Mouse (Mus musculus): ENCODE results near the gene Tmem33. TPM values are rescaled to one million over a fixed set of nuclear protein-coding genes. Genes with fewer than 3 reads are reported as not detected.

Gene Tmem33
- polyA plus RNA-seq (2015; fragmentation: Nextera tagmentation; extraction: Ambion mirVana) = 83.5 and 86.8 TPM in 2 replicates

- Histone ChIP-seq H3K4me2 (replicated peaks; ENCODE audit: low read depth, low read length) (peak within 1 kb of the TSS; percentile 55), H3K9ac (replicated peaks; ENCODE audit: low read depth) (peak within 1 kb of the TSS; percentile 74), H3K4me3 (ENCODE audit: low read depth, low read length) (peak within 1 kb of the TSS; percentile 87), H3K4me1 (ENCODE audit: insufficient read depth, low read depth, low read length) (peaks cover 2% of the 10 kb centered on the region; the same call in 1 of the 2 replicates), H3K27me3 (replicated peaks; ENCODE audit: insufficient read depth, low read length) (no peaks in the 10 kb centered on the region), H3K36me3 (ENCODE audit: insufficient read depth, low read length) (peaks cover 9% of the 10 kb centered on the region; the same call in 1 of the 2 replicates), H3K9me3 (ENCODE audit: low read length) (no peaks in the 10 kb centered on the region), H3K27ac (ENCODE audit: low read length) (peak within 1 kb of the TSS; percentile 96)
- DNase-seq (ENCODE audit: low spot score) (peak; percentile 98), ATAC-seq (peak; percentile 95)
- WGBS = under 1% methylated on average over 67 of the region's 67 CpGs
- TF ChIP-seq CTCF (IDR thresholded peaks at IDR 0.05) (no peak), EP300 (IDR thresholded peaks at IDR 0.05) (peak; percentile 80)
These were observed at the start of gene Tmem33 for GRCm38 (mm10) chr5:67260531-67261371. Gene Tmem33, plus strand, starts transcription at chr5:67260565.

DNA sequence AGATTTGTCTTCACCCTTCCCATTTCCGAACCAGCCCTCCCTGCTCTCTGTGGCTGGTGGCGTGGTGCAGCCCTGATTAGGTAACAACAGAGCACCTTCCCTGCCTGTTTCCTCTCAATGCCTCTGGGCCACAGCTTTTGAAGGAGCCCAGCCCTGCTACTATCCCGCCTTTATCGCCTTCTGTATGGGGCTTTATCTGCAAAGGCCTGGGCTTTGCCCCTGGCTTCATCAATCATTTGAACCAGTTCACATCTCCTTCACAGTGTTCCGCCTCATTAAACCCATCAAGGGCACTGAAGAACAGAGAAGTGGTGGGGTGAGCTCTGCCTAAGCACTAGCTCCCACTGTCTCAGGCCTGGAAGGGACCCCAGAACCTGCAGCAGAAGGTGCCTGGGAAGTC is 47.2 kb upstream of the Tmem33 start:
- Histone ChIP-seq H3K4me3 (ENCODE audit: low read depth, low read length) (no peak overlapping the region), H3K9ac (replicated peaks; ENCODE audit: low read depth) (no peak overlapping the region), H3K4me1 (ENCODE audit: insufficient read depth, low read depth, low read length) (no peaks in the 10 kb centered on the region), H3K4me2 (replicated peaks; ENCODE audit: low read depth, low read length) (no peak overlapping the region), H3K27ac (ENCODE audit: low read length) (no peak overlapping the region), H3K27me3 (replicated peaks; ENCODE audit: insufficient read depth, low read length) (peaks cover 33% of the 10 kb centered on the region), H3K36me3 (ENCODE audit: insufficient read depth, low read length) (no peaks in the 10 kb centered on the region), H3K9me3 (ENCODE audit: low read length) (no peaks in the 10 kb centered on the region)
- WGBS = 10% methylated on average over 5 of the region's 5 CpGs
- DNase-seq (ENCODE audit: low spot score) (no peak), ATAC-seq (no peak)
- TF ChIP-seq CTCF (IDR thresholded peaks at IDR 0.05) (no peak), EP300 (IDR thresholded peaks at IDR 0.05) (no peak)

DNA sequence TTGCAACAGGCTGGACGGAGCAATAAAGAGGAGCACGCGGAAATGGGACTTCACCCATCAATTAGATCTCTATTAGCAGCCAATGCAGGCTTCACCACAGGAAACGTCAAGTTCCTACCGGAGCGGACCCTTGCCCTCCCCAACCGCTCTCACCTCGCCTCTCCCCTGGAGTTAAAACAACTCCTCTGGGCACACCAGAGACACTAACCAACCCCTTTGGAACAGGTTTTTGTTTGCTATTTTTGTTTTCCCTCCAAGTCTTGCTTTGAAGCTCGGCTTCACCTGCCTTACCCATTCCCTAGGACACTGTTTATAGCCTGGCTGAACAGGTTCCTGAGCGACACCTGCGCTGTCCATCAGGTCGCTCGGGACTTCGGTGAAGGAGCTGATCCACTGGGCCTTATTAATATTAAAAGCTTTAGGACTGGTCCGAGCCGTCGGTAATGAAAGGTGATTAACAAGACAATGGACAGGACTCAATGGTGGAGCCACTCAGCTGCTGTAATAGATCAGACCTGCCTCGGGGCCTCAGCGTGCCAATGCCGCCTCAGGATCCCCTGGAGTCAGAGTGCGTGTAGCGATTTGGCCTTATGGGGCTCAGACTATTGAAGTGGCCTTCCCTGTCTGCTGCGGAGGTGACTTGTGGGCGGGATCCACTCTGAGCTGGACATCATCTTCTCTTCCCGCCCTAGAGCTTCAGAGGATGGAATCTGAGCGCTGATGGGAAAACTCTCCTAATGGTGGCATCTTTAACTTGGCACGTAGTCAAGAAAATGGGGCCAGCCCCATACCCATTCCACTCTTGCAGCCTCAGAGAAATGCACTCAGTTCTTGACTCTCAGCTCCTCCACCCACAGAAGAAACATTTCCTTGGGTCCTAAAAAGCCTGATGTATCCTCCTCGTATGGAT is 45.0 kb upstream of the Tmem33 start:
- peaks cover 53% of the 10 kb centered on the region for H3K27me3 ChIP-seq (replicated peaks; ENCODE audit: insufficient read depth, low read length)
- H3K4me2 ChIP-seq (replicated peaks; ENCODE audit: low read depth, low read length) = no peak overlapping the region
- H3K9ac ChIP-seq (replicated peaks; ENCODE audit: low read depth) = no peak overlapping the region
- no peaks in the 10 kb centered on the region for H3K9me3 ChIP-seq (ENCODE audit: low read length)
- WGBS = 2% methylated on average over 28 of the region's 28 CpGs
- no peak for TF ChIP-seq CTCF (IDR thresholded peaks at IDR 0.05)
- TF ChIP-seq EP300 (IDR thresholded peaks at IDR 0.05) = no peak
- H3K4me3 ChIP-seq (ENCODE audit: low read depth, low read length) = no peak overlapping the region
- ATAC-seq (no peak), DNase-seq (ENCODE audit: low spot score) (no peak)
- no peaks in the 10 kb centered on the region for H3K36me3 ChIP-seq (ENCODE audit: insufficient read depth, low read length)
- no peak overlapping the region for H3K27ac ChIP-seq (ENCODE audit: low read length)
- H3K4me1 ChIP-seq (ENCODE audit: insufficient read depth, low read depth, low read length) = no peaks in the 10 kb centered on the region

DNA sequence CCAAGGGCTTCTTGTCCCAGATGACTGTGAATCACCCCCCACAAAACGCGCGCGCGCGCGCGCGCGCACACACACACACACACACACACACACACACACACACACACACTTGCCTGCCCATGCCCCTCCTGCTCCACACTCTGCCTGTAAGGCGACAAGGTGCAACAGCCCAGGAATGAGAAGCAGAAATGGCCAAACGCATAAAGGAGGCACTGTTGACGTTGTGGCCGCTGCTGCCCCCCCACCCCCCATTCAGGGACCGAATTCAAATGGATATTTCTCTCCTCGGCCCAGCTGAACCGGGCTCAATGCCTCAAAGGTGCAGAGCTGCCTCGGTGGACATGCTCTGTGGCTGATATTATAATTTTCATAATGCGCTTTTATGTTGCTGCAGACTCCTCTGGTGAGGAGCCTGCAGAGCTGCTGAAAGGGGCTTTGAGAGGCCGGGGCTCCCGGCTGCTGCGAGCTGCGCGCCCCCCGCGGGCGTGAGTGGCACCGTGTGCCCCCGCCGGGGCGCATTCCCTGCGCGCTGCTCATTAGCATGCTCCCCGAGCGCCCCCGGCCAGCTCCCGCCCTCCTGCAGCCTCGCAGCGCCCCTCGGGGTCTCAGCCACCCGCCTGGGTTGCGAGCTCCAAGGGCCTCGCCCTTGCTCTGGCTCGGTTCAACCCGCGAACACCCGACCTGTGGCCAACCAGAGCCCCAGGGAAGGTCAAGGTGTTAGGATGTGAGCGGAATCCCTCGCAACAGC is 44.2 kb upstream of the Tmem33 start:
- Histone ChIP-seq H3K27me3 (replicated peaks; ENCODE audit: insufficient read depth, low read length) (peaks cover 61% of the 10 kb centered on the region), H3K9me3 (ENCODE audit: low read length) (no peaks in the 10 kb centered on the region), H3K4me2 (replicated peaks; ENCODE audit: low read depth, low read length) (no peak overlapping the region), H3K27ac (ENCODE audit: low read length) (no peak overlapping the region), H3K9ac (replicated peaks; ENCODE audit: low read depth) (no peak overlapping the region), H3K4me3 (ENCODE audit: low read depth, low read length) (no peak overlapping the region), H3K36me3 (ENCODE audit: insufficient read depth, low read length) (no peaks in the 10 kb centered on the region), H3K4me1 (ENCODE audit: insufficient read depth, low read depth, low read length) (no peaks in the 10 kb centered on the region)
- no peak for DNase-seq (ENCODE audit: low spot score)
- TF ChIP-seq CTCF (IDR thresholded peaks at IDR 0.05) (no peak), EP300 (IDR thresholded peaks at IDR 0.05) (no peak)
- 2% methylated on average over 40 of the region's 49 CpGs for WGBS
- no peak for ATAC-seq

GRCm38 (mm10) chr5:67216779-67217095 is 43.6 kb upstream of the Tmem33 start:
- TF ChIP-seq CTCF (IDR thresholded peaks at IDR 0.05) (no peak), EP300 (IDR thresholded peaks at IDR 0.05) (no peak)
- H3K4me1 ChIP-seq (ENCODE audit: insufficient read depth, low read depth, low read length) = no peaks in the 10 kb centered on the region
- peaks cover 66% of the 10 kb centered on the region for H3K27me3 ChIP-seq (replicated peaks; ENCODE audit: insufficient read depth, low read length)
- ATAC-seq (no peak), DNase-seq (ENCODE audit: low spot score) (no peak)
- no peaks in the 10 kb centered on the region for H3K36me3 ChIP-seq (ENCODE audit: insufficient read depth, low read length)
- H3K4me3 ChIP-seq (ENCODE audit: low read depth, low read length) = no peak overlapping the region
- H3K4me2 ChIP-seq (replicated peaks; ENCODE audit: low read depth, low read length) = no peak overlapping the region
- 3% methylated on average over 9 of the region's 9 CpGs for WGBS
- no peak overlapping the region for H3K27ac ChIP-seq (ENCODE audit: low read length)
- H3K9ac ChIP-seq (replicated peaks; ENCODE audit: low read depth) = no peak overlapping the region
- H3K9me3 ChIP-seq (ENCODE audit: low read length) = no peaks in the 10 kb centered on the region
